Comparison of ENCODE assay signal across 8 mouse cellular contexts in genomic region chr2:146223176-146223905, GRCm38 (mm10). TPM values are rescaled to one million over a fixed set of nuclear protein-coding genes. Genes with fewer than 3 reads are reported as not detected.
DNase-seq lines count a peak whose midpoint lies in the region; ATAC-seq lines count a peak whose summit lies in the region.

No protein-coding gene starts in this region.

- WGBS in heart, embryonic 13.5 days = 2% methylated on average over 70 of the region's 75 CpGs
- WGBS in hindbrain, embryonic 14.5 days = under 1% methylated on average over 72 of the region's 75 CpGs

- no peaks in the 10 kb centered on the region for H3K9me3 ChIP-seq in heart, embryonic 13.5 days
- no peaks in the 10 kb centered on the region for H3K9me3 ChIP-seq in hindbrain, embryonic 14.5 days (ENCODE audit: control insufficient read depth, low read length)

- H3K4me2 ChIP-seq in heart, embryonic 13.5 days = peak overlapping the region; percentile 93
- H3K4me2 ChIP-seq in hindbrain, embryonic 14.5 days (replicated peaks) = peak overlapping the region; percentile 92

- H3K27me3 ChIP-seq in heart, embryonic 13.5 days (replicated peaks) = peaks cover 98% of the 10 kb centered on the region
- peaks cover 38% of the 10 kb centered on the region for H3K27me3 ChIP-seq in hindbrain, embryonic 14.5 days (ENCODE audit: control insufficient read depth, insufficient read depth, low read length)

- DNase-seq in heart, adult 9 months (ENCODE audit: low spot score in 2 of 2) = no peak
- peak; percentile 21 for DNase-seq in ES-CJ7 (ENCODE audit: low read depth, low spot score)
- no peak for DNase-seq in hindbrain, embryonic 14.5 days (ENCODE audit: low spot score)
- DNase-seq in urinary bladder, postnatal 14 days (ENCODE audit: low spot score) = no peak
- no peak for DNase-seq in ovary, adult 18-20 months (ENCODE audit: low spot score)

- H3K36me3 ChIP-seq in heart, embryonic 13.5 days = no peaks in the 10 kb centered on the region
- no peaks in the 10 kb centered on the region for H3K36me3 ChIP-seq in hindbrain, embryonic 14.5 days (replicated peaks; ENCODE audit: control insufficient read depth, insufficient read depth)

- H3K27ac ChIP-seq in heart, embryonic 13.5 days (replicated peaks) = no peak overlapping the region
- H3K27ac ChIP-seq in hindbrain, embryonic 14.5 days = peak overlapping the region; percentile 97

- peaks cover 33% of the 10 kb centered on the region for H3K4me1 ChIP-seq in heart, embryonic 13.5 days
- H3K4me1 ChIP-seq in hindbrain, embryonic 14.5 days (replicated peaks; ENCODE audit: control insufficient read depth, insufficient read depth, low read length) = peaks cover 21% of the 10 kb centered on the region

- H3K9ac ChIP-seq in heart, embryonic 13.5 days = peak overlapping the region; percentile 56; the same call in 1 of the 2 replicates
- H3K9ac ChIP-seq in hindbrain, embryonic 14.5 days = peak overlapping the region; percentile 93

- no peak for ATAC-seq in heart, embryonic 13.5 days (ENCODE audit: extremely low read depth, insufficient number of reproducible peaks, low FRiP score, low TSS enrichment)
- ATAC-seq in common myeloid progenitor, adult 5-6 weeks (replicated peaks; ENCODE audit: low read depth, poor library complexity, severe bottlenecking) = peak; percentile 40
- no peak for ATAC-seq in hindbrain, embryonic 14.5 days (ENCODE audit: low FRiP score)
- peak; percentile 42; the same call in 1 of the 2 replicates for ATAC-seq in megakaryocyte progenitor cell, adult 5-6 weeks (replicated peaks; ENCODE audit: poor library complexity)

- peak overlapping the region; percentile 59 for H3K4me3 ChIP-seq in heart, embryonic 13.5 days
- peak overlapping the region; percentile 82 for H3K4me3 ChIP-seq in hindbrain, embryonic 14.5 days (replicated peaks; ENCODE audit: low read length)

RNA-seq across cellular contexts. Expression of gene Insm1, which starts 1.6 kb away (rescaled TPM):
- polyA plus RNA-seq in heart, embryonic 13.5 days (2015; fragmentation: Nextera tagmentation; extraction: Ambion mirVana) = not detected in 2 replicates
- total RNA-seq in common myeloid progenitor, adult 5-6 weeks (2017) = not detected in 2 replicates
- polyA plus RNA-seq in hindbrain, embryonic 14.5 days (2014; fragmentation: Nextera tagmentation; extraction: Ambion mirVana) = 2.6 and 4.1 TPM in 2 replicates
- total RNA-seq in megakaryocyte progenitor cell, adult 5-6 weeks (2015) = not detected in 2 replicates
- total RNA-seq in megakaryocyte progenitor cell, adult 5-6 weeks (2017) = not detected in 2 replicates

Comparison
In these comparisons a context has a peak if more than half of its experiments do, and no peak if none do; other contexts are left out.
1. ATAC-seq: peak in common myeloid progenitor, adult 5-6 weeks (single experiment) and megakaryocyte progenitor cell, adult 5-6 weeks (single experiment); none in heart, embryonic 13.5 days (single experiment) and hindbrain, embryonic 14.5 days (single experiment).